Mouse (Mus musculus) ES-CJ7 (cell line): ENCODE data around the gene Acly.

ENCODE experiments used
- DNase-seq: peaks from one replicate; pipeline ENCODE4 v3.0.0; 2011; ENCODE audit warnings: low read depth, low spot score

The Acly gene

DNA sequence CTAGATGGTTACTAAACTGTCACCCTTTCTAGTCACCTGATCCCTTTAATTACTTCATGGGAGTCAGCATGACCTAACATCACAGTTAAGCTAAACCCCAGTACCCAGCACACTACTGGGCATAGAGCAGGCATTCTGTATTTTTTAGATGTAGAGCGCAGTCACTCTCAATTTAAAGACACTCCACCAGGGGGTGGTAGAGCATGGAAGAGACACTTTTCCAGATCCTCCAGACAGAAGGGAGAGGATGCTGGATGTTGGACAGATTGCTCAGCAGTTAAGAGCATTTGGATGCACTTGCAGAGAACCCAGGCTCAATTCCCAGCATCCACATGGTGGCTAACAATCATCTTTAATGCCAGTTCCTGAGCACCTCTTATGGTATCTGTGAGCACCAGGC lies 15.4 kb downstream of the Acly start:
- DNase-seq = peak; percentile 52

- peak; percentile 53 for DNase-seq
Observed at GRCm38 (mm10) chr11:100510556-100510955, 17.2 kb downstream of the Acly start.

GRCm38 (mm10) chr11:100505997-100506396 lies 21.8 kb downstream of the Acly start:
- no peak for DNase-seq

- peak; percentile 30 for DNase-seq
Observed at GRCm38 (mm10) chr11:100504990-100505660, 22.7 kb downstream of the Acly start.

- peak; percentile 51 for DNase-seq
Observed at GRCm38 (mm10) chr11:100501321-100501720, 26.5 kb downstream of the Acly start.

DNA sequence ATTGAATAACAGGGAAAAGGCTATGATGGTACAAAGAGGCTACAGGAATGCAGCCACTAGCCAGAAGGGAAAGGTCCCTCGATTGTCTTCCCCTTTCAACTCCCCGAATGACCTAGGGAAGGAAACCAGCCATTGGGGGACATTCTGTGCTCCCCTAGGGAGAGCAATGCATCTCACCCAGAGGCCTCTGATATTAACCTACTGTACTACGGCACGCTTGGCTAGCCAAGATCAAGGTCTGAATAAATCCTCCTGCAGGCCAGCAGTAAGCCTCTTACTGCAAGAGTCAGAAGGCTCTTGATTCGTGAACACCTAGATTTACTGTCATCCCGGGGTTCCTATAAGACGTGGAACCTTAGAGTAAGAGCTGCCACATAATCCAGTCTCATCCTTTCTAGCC lies 27.1 kb downstream of the Acly start:
- no peak for DNase-seq

GRCm38 (mm10) chr11:100500241-100500640 lies 27.6 kb downstream of the Acly start:
- no peak for DNase-seq

- peak; percentile 42 for DNase-seq
Observed at GRCm38 (mm10) chr11:100493771-100494170, 34.0 kb downstream of the Acly start.

- peak; percentile 60 for DNase-seq
Observed at GRCm38 (mm10) chr11:100490951-100491350, 36.8 kb downstream of the Acly start.

- peak; percentile 60 for DNase-seq
Observed at GRCm38 (mm10) chr11:100485801-100486538, 41.8 kb downstream of the Acly start.

DNA sequence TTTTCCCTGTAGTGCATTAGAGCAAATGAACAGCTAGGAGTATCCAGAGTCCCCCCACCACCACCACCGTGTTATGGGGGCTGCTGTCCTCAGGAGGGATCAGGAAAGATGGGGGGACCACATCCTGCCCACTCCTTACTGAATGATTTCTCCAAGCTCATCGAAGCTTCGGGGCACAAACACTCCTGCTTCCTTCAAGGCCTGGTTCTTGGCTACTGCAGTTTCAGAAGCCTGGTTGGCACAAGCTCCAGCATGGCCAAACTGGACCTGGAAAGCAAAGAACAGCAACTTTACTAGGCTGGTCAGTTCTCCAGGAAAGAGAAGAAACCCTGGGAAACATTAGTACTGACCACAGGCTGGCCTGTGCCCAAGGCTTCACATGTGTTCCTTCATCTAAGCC lies 43.3 kb downstream of the Acly start:
- no peak for DNase-seq

- no peak for DNase-seq
Observed at GRCm38 (mm10) chr11:100479152-100479551, 48.6 kb downstream of the Acly start.

DNA sequence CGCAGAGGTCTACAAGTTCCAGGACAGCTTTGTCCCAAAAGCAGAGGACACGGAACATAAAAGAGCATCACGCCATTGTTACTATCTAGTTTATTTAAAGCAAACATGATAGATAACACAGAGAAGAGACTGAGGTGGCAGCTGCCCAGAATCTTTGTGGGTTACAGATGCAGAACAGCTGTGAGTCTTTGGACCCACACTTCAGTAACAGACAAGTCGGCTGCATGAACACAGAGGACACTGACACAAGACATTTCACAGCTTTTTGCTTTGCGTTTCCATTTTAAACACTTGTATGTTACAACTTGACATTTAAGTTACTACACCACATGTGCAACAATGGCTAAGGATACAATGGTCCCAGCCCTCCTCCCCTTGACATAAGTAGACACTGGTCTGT lies 51.5 kb downstream of the Acly start:
- no peak for DNase-seq

DNA sequence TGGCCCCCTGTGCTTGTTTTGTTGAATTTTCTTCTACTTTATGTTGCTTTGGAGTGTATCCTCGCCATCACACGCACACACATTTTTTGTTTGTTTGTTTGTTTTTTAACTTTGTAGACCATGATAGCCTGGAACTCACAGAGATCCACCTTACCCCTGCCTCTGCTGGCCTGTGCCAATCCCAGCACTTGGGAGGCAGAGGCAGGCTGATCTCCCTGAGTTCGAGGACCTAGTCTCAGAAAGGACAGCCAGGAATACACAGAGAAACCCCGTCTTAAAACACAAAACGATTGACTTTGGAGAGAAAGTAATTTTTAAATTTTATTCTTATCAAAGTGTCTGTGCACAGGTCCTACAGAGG lies 54.9 kb downstream of the Acly start:
- no peak for DNase-seq

- DNase-seq = peak; percentile 93
Observed at GRCm38 (mm10) chr11:100472197-100472934, 55.4 kb downstream of the Acly start, which contains the start of gene Klhl11. TSS of gene Klhl11 (minus strand) at chr11:100472741.

DNA sequence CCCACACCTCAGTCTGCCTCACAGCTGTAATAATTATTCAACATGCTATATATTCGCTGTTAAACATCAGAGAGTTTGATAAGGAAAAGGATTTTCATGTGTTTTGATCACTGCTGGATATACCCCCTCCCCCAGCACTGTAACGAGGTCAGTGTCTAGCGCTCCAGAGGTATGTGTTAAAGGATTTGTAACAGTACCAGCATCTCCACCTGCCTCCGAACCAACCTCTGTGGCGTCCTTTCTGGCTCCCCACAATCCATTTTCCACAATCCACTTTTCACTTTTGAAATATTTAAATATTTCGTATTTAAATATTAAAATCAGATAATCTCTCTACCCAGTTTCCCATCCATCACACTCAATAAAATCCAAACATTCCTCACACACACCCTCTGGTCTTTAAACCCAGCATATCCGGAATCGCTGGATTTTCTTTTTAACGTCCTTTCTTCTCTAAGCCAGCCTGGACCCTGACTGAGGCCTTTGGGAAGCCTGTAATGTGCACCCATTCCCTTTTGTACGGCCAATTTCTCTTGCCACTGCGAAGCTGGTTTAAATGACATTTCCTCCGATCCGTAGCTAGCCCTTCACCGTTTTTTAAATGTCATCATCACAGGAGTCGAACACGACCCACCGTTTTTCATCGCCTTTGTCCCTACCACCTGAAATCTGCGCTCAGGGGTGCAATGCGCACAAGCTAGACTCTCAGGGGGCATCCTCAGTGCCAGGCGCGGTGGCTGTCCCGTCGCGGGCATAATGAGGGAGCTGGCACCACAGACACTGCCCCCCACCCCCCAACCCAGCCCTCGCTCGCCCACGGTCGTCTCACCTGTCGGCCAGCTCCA lies 56.2 kb downstream of the Acly start:
- DNase-seq = no peak

GRCm38 (mm10) chr11:100465833-100466232 lies 62.0 kb downstream of the Acly start:
- no peak for DNase-seq

DNA sequence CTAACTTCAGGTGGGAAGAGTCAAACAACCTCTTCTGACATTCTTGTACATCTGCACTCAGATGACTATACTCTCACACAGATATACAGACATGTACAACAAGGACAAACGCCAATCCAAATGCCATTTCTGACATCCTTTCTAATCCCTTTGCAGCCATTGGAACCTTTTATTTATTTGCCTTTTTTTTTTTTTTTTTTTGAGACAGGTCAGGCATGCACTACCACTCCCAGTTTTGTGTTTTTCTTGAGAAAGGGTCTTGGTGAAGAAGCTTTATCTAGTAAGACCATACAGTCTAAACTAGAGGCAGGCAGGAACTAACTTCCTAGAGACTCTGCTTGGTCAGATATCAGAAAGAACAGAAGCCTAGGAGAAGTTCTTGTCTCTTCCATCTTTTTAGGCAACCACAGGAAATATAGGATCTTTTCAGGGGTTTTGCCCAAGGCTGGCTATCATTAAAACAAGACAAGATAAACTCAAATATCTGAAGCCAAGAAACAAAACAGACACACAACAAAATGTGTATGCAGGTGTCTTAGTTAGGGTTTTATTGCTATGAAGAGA lies 62.5 kb downstream of the Acly start:
- DNase-seq = no peak

DNA sequence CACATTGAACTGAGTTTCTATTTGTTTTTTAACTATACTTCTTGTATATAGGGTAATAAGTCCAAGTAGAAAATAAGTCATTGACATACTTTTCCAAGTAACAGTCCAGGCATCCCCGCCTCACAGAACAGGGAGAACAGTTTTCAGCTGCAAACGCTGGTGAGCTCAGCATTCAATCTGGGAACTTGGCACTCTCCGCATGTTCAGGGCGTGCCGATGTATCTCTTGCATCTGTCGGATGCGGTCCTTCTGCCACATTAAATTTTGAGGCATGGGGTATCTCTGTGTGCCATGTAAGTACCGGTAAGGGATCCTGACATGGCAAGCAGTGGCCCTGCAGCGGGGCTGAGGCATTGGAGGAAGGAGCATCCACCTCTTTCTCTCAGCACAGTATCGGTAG lies 65.1 kb downstream of the Acly start:
- no peak for DNase-seq

DNA sequence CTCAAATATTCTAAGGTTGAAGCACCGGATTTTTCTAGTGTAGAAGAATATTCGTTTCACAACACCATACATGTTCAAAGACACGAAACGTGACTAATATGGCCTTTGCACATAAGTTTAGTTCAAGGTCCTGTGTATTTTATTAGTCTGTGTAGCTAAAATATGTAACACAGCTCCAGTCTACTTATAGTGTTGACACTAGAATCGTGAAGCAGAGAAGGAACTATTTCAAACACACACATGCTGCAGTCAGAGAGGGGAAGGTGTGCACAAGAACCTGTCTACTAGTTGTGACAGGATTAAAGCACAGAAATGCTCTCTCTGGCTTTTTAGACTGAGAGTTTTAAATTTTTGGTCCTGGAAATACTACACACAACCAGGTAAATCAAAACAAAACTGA lies 70.1 kb downstream of the Acly start:
- DNase-seq = no peak

DNA sequence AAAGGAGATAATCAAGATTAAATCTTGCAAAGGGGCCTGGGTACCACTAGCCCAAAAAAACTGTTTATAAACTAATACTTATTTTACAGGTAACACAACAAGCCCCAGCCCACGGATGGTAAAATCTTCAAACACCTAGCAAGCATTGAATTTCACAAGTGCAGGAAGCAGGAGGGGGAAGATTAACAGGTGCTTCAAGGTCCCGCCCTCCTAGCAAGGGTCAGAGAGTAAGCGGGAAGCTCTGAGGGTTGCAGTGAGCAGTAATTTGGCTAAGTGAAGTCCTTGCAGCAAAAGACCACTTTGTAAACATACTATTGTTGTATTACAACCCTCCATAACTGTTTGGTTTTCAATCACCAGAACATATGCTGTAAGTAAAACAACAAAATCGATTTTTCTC lies 70.6 kb downstream of the Acly start:
- no peak for DNase-seq
